Mouse (Mus musculus) cerebellum, postnatal 14 days (tissue): ENCODE results near the gene Hnrnph2.
A peak's percentile ranks its signal among the peaks of the same experiment; 100 is the strongest.

Source experiments
- DNase-seq, 2 experiments: peaks; one replicate each; pipeline ENCODE4 v3.0.0; 2021; ENCODE audit warnings: mixed read lengths in 2 of 2

The Hnrnph2 gene

DNA sequence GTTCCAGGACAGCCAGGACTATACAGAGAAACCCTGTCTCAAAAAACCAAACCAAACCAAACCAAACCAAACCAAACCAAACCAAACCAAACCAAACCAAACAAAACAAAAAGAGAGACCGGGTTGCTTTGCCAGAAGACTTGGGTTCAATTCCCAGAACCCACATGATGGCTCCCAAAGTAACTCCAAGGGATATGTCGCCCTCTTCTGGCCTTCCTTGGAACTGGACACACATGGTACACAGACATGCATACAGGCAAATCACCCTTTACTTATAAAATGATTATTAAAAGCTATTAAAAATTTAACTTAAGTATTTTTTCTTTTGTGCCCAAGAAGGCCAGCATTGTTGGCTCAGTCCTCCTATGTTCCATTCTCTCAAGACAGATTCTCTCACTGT is 13.3 kb downstream of the Hnrnph2 start:
- peak; percentile 15 to 50 for DNase-seq

DNA sequence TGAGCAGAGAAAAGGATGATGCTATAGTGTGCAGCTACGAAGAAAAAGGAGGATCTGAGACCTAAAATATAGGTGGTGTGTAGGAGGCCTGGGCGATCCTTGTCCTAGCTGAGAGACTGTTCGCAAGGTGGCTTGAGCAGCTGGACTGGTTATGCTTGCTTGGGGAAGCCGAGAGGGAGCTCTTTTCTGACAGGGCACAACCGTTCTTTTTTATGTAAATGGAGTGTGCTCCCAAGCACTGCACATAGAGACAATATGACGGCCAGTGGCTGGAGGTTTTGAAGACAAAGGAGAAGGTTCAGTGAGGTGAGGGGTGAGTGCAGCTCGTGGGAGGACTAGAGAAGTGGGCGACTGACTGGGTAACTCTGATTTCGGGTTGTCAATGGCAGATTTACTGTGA is 18.7 kb downstream of the Hnrnph2 start:
- DNase-seq, result no peak

DNA sequence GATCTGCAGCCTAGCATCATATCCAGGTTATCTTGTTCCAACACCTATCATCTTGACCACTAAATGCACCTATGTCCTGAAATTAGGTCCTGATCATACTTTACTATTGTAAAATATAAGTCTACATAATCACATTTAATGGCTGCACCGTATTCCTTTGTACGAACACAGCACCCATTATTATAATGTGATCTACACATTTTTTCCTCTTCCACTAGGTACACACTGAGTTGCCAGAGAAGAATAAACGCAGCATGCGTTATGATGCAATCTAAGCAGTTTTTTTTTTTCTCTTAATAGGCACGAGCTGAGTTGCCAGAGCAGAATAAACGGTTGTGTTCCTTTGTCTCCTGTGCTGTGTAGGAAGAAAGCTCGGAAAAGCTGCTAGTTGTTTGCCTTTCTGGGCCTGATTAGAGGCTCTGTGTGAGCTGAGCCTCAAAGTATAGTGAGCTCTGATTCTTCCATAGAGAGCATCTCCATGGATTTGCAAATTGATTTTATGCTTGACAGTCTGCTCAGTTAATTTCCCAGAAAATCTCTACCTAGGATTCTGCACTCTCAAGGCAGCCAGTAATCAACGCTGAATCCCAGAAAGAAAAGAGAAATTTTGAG is 19.4 kb downstream of the Hnrnph2 start:
- no peak for DNase-seq

DNA sequence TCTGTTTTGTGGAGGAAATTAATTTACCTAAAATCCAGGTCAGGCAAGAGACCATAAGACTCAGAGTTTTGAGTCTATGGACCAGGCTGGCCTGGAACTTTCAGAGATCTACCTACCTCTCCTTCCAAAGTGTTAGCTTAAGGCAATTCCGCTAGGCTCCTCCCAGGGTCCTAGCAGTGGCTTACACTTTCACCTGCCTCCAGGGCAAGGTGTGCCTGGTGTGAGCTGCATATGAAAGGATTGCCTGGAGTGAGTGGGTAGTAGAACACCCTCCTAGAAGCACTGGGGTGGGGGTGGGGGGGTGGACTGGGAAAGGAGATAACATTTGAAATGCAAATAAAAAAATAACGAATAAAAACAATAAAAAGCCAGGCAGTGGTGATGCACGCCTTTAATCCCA is 20.7 kb downstream of the Hnrnph2 start:
- no peak for DNase-seq

DNA sequence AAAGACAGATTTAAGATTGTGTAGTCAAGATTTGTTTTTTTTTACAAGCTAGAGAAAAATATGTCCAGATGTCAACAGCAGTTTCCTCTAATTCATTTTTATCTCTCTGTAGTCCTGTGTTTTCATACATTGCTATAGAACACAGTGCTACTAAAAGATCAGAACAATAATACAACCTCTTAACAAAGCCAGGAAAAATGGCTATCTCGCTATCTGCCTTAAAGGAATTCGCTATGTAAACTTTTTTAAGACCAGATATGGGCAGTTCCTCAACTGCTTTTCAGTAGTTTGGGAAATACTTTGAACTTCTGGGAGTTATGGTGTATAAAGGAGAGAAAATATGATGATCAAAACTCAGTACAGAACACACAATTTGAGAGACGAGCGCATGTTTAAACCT is 22.4 kb downstream of the Hnrnph2 start:
- DNase-seq, result no peak

- no peak for DNase-seq
These were observed 27.2 kb downstream of the Hnrnph2 start for GRCm38 (mm10) chrX:134628200-134628599.

DNA sequence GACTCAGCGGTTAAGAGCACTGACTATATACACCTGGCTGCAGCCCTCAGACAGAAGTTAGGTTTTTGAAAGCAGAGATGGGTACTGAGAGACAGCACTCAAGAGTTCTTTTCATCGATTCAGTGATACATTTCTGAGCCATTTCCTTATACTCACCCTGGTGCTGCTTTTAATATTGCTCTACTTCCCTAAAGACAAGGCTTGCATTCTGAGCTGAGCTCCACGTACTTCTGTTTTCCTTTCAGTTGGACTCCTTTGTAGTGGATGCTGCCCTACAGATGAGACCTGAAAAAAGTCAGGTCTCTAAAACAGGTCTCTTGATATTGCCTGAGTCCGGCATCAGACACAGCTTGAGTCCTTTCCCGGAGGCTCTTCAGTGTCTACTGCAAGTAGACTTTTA is 31.7 kb downstream of the Hnrnph2 start:
- DNase-seq, result no peak

DNA sequence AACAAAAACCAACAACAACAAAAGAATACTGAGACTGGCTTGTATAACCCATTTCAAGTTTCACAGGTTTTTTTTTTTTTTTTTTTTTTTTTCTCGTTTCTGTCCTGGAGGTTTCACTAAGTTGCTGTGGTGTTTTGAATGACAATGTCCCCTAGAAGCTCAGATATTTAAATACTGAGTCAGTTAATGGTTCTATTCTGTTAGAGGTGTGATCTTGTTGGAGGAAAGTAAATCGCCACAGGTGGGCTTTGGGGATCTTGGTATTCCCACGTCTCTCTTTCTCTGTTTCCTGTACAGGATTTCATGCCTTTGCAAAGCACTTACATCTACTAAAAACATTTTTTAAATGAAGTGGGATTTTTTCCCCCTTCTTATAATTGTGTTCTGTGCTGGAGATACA is 34.1 kb downstream of the Hnrnph2 start:
- no peak for DNase-seq

- DNase-seq, result no peak
These were observed 34.9 kb downstream of the Hnrnph2 start for GRCm38 (mm10) chrX:134635860-134636259.

- no peak for DNase-seq
These were observed 40.2 kb downstream of the Hnrnph2 start for GRCm38 (mm10) chrX:134641000-134641760.

- DNase-seq, result no peak
These were observed 45.4 kb downstream of the Hnrnph2 start for GRCm38 (mm10) chrX:134646338-134646737.

DNA sequence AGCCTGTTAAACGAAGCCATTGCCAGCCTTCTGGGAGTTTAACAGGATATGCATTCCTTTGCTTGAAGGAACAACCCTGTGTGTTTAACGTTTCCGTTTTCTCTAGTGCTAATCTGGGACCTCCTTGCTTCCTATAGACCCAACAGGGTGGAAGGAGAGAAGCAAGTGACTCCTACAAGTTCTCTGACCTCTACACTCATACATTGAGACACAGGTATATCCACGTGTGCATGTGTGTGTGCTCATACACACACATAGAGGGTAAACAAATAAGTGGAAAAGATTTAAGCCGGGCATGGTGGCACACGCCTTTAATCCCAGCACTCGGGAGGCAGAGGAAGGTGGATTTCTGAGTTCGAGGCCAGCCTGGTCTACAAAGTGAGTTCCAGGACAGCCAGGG is 46.4 kb downstream of the Hnrnph2 start:
- no peak for DNase-seq

DNA sequence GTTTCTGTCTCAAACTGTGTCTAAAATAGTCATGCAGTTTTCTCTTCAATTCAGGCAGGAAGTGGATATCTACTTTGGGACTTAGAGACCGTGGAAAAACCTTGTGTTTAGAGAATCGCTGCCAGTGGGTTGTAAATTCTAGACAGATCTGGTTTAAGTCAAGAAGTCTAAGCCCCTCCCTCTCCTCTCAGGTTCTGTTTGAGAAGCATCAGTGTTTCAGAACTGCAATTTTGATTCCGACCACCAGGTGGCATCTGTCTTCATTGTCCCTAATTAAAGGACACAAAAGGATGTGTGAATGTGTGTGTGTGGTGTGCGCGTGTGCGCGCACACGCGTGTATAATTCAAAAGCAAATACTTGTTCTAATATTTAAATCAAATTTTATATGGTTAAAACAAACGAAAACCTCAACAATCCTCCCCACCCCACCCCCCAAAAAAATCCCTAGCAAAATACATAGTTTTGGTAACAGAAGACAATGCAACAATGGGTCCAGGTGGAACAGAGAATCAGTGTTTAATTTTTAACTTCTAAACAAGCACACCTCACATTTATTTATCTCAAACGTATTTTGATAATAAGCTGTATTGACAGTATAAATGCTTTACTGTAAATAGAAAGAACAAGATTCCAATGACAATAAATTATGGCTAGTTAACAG is 47.2 kb downstream of the Hnrnph2 start:
- peak; percentile 87 to 91 for DNase-seq

DNA sequence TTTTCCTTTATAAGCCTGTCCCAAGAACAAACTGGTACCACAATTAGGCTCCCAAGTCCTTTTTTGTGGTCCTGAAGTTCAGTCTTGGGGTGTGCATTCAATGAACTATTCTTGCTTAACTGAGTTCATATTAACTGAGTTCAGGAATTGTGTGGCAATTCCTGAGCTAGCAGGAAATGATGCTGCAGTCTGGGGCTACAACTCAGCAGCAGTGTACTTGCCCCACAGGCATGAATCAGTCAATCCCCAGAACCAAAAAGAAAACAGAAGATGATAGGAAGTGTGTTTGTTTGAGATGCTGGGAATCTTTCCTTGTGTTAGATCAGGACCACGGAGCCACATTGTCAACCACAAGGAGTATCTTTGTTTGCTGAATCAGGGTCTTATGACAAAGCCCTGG is 51.1 kb downstream of the Hnrnph2 start:
- DNase-seq, result no peak
